Mouse (Mus musculus) liver, embryonic 14.5 days (tissue): ENCODE measurements around the gene Ppp4c.

ENCODE experiments used
- CTCF ChIP-seq: IDR thresholded peaks from 2 replicates; pipeline ENCODE4 v1.5.1; 2016; ENCODE audit warnings: antibody characterized with exemption, low read depth, control low read depth
- EP300 ChIP-seq: IDR thresholded peaks from 2 replicates; pipeline ENCODE4 v1.6.1; 2016; ENCODE audit warnings: antibody characterized with exemption, low read depth

GRCm38 (mm10) chr7:126777476-126777875, 14.8 kb downstream of the Ppp4c start:
- TF ChIP-seq CTCF (no peak), EP300 (no peak)
